Mouse (Mus musculus): ENCODE measurements around the gene Mmel1.

DNA sequence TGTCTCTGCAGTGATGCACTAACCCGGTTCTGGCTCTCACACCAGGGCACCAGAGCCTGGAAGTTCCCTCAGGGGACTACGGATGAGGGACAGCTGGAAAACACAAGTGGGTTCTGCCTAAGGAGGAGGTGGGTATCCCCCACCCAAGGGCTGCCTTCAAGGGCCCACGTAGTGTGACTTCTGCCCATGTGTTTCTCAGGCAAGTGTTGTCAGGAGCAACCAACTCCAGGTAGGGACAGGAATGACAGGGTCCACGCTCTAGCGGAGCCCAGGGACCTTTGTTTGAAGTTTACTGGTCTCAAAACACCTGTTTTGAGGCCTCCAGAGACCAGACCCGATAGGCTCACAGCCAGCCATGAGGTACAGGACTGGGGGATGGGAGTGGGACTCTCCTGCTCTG lies 3.8 kb downstream of the Mmel1 start:
- no peak for TF ChIP-seq POLR2A (IDR thresholded peaks at IDR 0.05; ENCODE audit: borderline replicate concordance, extremely low read depth, low read depth, low read length)
- TF ChIP-seq CTCF (IDR thresholded peaks at IDR 0.05; ENCODE audit: insufficient read depth, low read length) = no peak
